In the genomic region with DNA sequence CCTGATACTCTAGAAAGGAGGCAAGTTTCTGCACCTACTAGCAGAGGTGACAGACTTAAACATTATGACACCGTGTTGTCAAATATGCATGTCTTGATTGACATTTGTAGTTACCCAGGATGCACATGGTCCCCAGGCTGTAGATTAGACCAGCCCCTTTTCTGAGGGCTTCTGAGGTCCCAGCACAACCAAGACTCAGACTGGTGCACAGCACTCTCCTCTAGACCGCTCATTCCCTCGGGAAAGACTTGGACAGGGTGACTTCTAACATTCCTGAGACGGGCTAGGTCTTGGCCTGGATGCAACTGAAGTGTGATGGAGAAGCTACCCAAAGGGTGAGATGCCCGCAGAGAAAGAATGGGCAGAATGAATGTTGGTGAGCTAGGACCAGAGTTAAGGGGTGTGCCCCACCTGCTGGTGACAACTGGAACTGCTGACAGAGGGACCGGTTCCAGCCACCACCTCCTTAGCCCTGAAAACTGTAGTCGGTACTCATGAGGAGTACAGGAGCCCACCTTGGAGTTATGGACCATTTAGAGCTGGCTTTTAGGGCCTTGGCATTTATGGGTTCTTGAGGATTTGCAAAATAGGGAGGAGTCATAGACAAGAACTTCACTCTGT, we compare ENCODE assay signal across 9 mouse cellular contexts. TPM values are rescaled to one million over a fixed set of nuclear protein-coding genes. Genes with fewer than 3 reads are reported as not detected.
DNase-seq lines count a peak whose midpoint lies in the region; ATAC-seq and TF ChIP-seq lines count a peak whose summit lies in the region.
"Had no signal": no experiment of that assay in that cellular context is flagged by ENCODE, and none has a peak within 500 bp of the region (broad histone marks: within the 10 kb centered on the region; RNA-seq: fewer than 3 reads in every experiment).

No protein-coding gene starts in this region.

- no peak overlapping the region for H3K9ac ChIP-seq in ES-Bruce4 (ENCODE audit: low read depth, poor library complexity, severe bottlenecking)
- no peak overlapping the region for H3K9ac ChIP-seq in lung, postnatal 0 days (replicated peaks; ENCODE audit: low read depth)
- H3K9ac ChIP-seq: heart, embryonic 13.5 days had no signal

- H3K4me2 ChIP-seq in lung, postnatal 0 days (replicated peaks; ENCODE audit: low read depth, low read length), result no peak overlapping the region
- H3K4me2 ChIP-seq: heart, embryonic 13.5 days had no signal

- H3K27me3 ChIP-seq in ES-Bruce4 (ENCODE audit: control insufficient read depth, insufficient read depth, low read length, poor library complexity, severe bottlenecking), result no peaks in the 10 kb centered on the region
- no peaks in the 10 kb centered on the region for H3K27me3 ChIP-seq in forebrain, embryonic 10.5 days (ENCODE audit: poor library complexity, severe bottlenecking)
- no peaks in the 10 kb centered on the region for H3K27me3 ChIP-seq in lung, postnatal 0 days (replicated peaks; ENCODE audit: insufficient read depth, low read length)
- H3K27me3 ChIP-seq: heart, embryonic 13.5 days had no signal

- 32% methylated on average over 7 of the region's 7 CpGs for WGBS in forebrain, embryonic 10.5 days
- WGBS in lung, postnatal 0 days, result 30% methylated on average over 7 of the region's 7 CpGs

- no peak for TF ChIP-seq EP300 in ES-Bruce4 (IDR thresholded peaks at IDR 0.05; ENCODE audit: insufficient read depth, low read depth, low read length)
- no peak for TF ChIP-seq EP300 in lung, postnatal 0 days (IDR thresholded peaks at IDR 0.05)

- peaks cover 3% of the 10 kb centered on the region for H3K4me1 ChIP-seq in ES-Bruce4 (ENCODE audit: control insufficient read depth, insufficient read depth, low read length)
- H3K4me1 ChIP-seq in forebrain, embryonic 10.5 days, result peaks cover 7% of the 10 kb centered on the region
- H3K4me1 ChIP-seq in lung, postnatal 0 days (ENCODE audit: insufficient read depth, low read depth, low read length), result no peaks in the 10 kb centered on the region

- DNase-seq in c-Kit-negative CD71-positive TER-119-positive erythroid progenitor cells, embryonic 14.5 days (ENCODE audit: low read depth, low spot score), result peak; percentile 42
- DNase-seq in forebrain, embryonic 10.5 days (ENCODE audit: extremely low spot score, low spot score), result peak; percentile 62
- DNase-seq in heart, postnatal 4 days, result peak; percentile 88
- DNase-seq in layer of hippocampus, adult 2 months (ENCODE audit: low spot score in 2 of 2), result peak; percentile 79 to 87
- DNase-seq in lung, postnatal 0 days (ENCODE audit: low spot score), result peak; percentile 68
- peak; percentile 67 for DNase-seq in ovary, postnatal 14 days (ENCODE audit: low spot score)
- peak; percentile 63 for DNase-seq in thymus, postnatal 25 days

- no peaks in the 10 kb centered on the region for H3K9me3 ChIP-seq in ES-Bruce4 (replicated peaks; ENCODE audit: control insufficient read depth, insufficient read depth, low read length, poor library complexity, severe bottlenecking)
- no peaks in the 10 kb centered on the region for H3K9me3 ChIP-seq in forebrain, embryonic 10.5 days
- no peaks in the 10 kb centered on the region for H3K9me3 ChIP-seq in lung, postnatal 0 days (ENCODE audit: low read length)
- H3K9me3 ChIP-seq: heart, embryonic 13.5 days had no signal

- H3K27ac ChIP-seq in ES-Bruce4 (ENCODE audit: insufficient read depth, low read length), result no peak overlapping the region
- H3K27ac ChIP-seq in forebrain, embryonic 10.5 days, result no peak overlapping the region
- no peak overlapping the region for H3K27ac ChIP-seq in layer of hippocampus, adult 2 months
- H3K27ac ChIP-seq in lung, postnatal 0 days (ENCODE audit: low read length), result no peak overlapping the region
- H3K27ac ChIP-seq: heart, embryonic 13.5 days had no signal

- ATAC-seq in lung, postnatal 0 days, result peak; percentile 47

- H3K36me3 ChIP-seq in ES-Bruce4 (ENCODE audit: control insufficient read depth, insufficient read depth, low read length, poor library complexity, severe bottlenecking), result no peaks in the 10 kb centered on the region
- H3K36me3 ChIP-seq in forebrain, embryonic 10.5 days (replicated peaks), result peaks cover 3% of the 10 kb centered on the region
- H3K36me3 ChIP-seq in lung, postnatal 0 days (ENCODE audit: insufficient read depth, low read length), result 0 out of 2 replicates have a peak, but pooled peaks cover 4% of the 10 kb centered on the region

- peak; percentile 93 for TF ChIP-seq CTCF in ES-Bruce4 (IDR thresholded peaks at IDR 0.05; ENCODE audit: low read depth, low read length)
- TF ChIP-seq CTCF in layer of hippocampus, adult 2 months (conservative IDR thresholded peaks at IDR 0.05), result peak; percentile 96
- peak; percentile 94 for TF ChIP-seq CTCF in lung, postnatal 0 days (IDR thresholded peaks at IDR 0.05)

- no peak overlapping the region for H3K4me3 ChIP-seq in ES-Bruce4 (ENCODE audit: low read depth, low read length)
- no peak overlapping the region for H3K4me3 ChIP-seq in forebrain, embryonic 10.5 days
- no peak overlapping the region for H3K4me3 ChIP-seq in layer of hippocampus, adult 2 months
- H3K4me3 ChIP-seq in lung, postnatal 0 days (ENCODE audit: low read depth, low read length), result no peak overlapping the region
- H3K4me3 ChIP-seq: heart, embryonic 13.5 days had no signal

- no peak for TF ChIP-seq POLR2A in ES-Bruce4 (IDR thresholded peaks at IDR 0.05; ENCODE audit: insufficient read depth, low read length)

RNA-seq across cellular contexts. Expression of gene Aar2, which starts 31.7 kb away (rescaled TPM):
- 16.4 and 22.5 TPM in 2 replicates for polyA plus RNA-seq in ES-Bruce4 (2011; ENCODE audit: insufficient read depth, insufficient read length, low read depth, missing spikeins)
- polyA plus RNA-seq in forebrain, embryonic 10.5 days (2016; fragmentation: Nextera tagmentation; extraction: Ambion mirVana), result 51.6 and 53.4 TPM in 2 replicates
- total RNA-seq in heart, postnatal 4 days (2021), result 10 to 100 TPM; 17.3 to 17.8 TPM
- 10 to 100 TPM; 35.6 to 39.0 TPM for total RNA-seq in layer of hippocampus, adult 2 months (2021)
- 21.8 and 23.7 TPM in 2 replicates for polyA plus RNA-seq in lung, postnatal 0 days (2015; fragmentation: Nextera tagmentation; extraction: Ambion mirVana)
